Mouse (Mus musculus) E14TG2a.4 (cell line): ENCODE results near the gene Pcsk6.

Experiments used
- CTCF ChIP-seq: conservative IDR thresholded peaks from 2 replicates; pipeline ENCODE4 v1.5.1; 2014; ENCODE audit warnings: low read length
- POU5F1 ChIP-seq: IDR thresholded peaks from 2 replicates; pipeline ENCODE4 v1.6.1; 2014; ENCODE audit warnings: low read length, borderline replicate concordance

DNA sequence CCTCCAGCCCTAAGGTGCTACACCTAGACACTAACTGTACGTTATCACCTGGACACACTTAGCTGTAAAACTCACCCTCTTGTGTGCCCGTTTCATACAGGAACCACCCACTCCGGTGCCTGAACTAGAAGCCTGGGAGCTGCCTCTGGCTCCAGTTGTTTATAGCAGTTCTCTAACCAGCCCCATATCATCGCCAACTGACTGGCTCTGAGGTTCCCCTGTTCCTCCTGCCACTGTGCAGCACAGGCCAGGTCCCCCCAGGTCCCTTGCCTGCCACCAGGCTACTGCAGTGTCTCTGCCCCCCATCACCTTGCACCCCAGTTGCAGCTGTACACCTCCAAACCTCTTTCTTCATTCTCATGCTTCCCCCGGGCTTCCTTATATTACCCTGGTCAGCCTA, 8.7 kb downstream of the Pcsk6 start:
- TF ChIP-seq CTCF, result no peak
- no peak for TF ChIP-seq POU5F1
